Mouse (Mus musculus): ENCODE results near the gene Pnkd. TPM values are rescaled to one million over a fixed set of nuclear protein-coding genes. Genes with fewer than 3 reads are reported as not detected.

Gene Pnkd
- 100 to 1,000 TPM; 151 to 152 TPM for total RNA-seq (2021)

- peak; percentile 100 for DNase-seq (ENCODE audit: low spot score in 2 of 2)
- intact Hi-C loops (cut with DNase I) = loop anchor here (2.0 to 5.0 kb wide), 2 partner anchors 48 to 168 kb away; partner anchors contain the start of gene Arpc2
Observed at GRCm38 (mm10) chr1:74284543-74285160, at the start of gene Pnkd, which contains the start of gene Aamp. Pnkd (plus strand) TSS chr1:74284930. Aamp (minus strand) TSS chr1:74284738.

GRCm38 (mm10) chr1:74235938-74236589 lies 48.7 kb upstream of the Pnkd start, which contains the start of gene Arpc2:
Arpc2 (plus strand) TSS chr1:74236084.
- DNase-seq (ENCODE audit: low spot score in 2 of 2) = peak; percentile 96 to 97
- intact Hi-C loops (cut with DNase I) = loop anchor here (2.0 to 5.0 kb wide), 3 partner anchors 49 to 1364 kb away; partner anchors contain the start of genes Aamp, Ctdsp1, Igfbp5 and Pnkd

GRCm38 (mm10) chr1:74236590-74237317 lies 48.0 kb upstream of the Pnkd start:
- DNase-seq (ENCODE audit: low spot score in 2 of 2) = peak in 1 of 2 experiments; percentile 44

GRCm38 (mm10) chr1:74237671-74238070 lies 47.1 kb upstream of the Pnkd start:
- no peak for DNase-seq (ENCODE audit: low spot score in 2 of 2)
- intact Hi-C loops (cut with DNase I) = loop anchor here (2.0 to 5.0 kb wide), 4 partner anchors 31 to 1365 kb away; partner anchors contain the start of genes Aamp, Ctdsp1, Igfbp5 and Pnkd

More at GRCm38 (mm10) chr1:74236590-74237317, 48.0 kb upstream of the Pnkd start:
- intact Hi-C loops (cut with DNase I) = loop anchor here (2.0 to 5.0 kb wide), 3 partner anchors 48 to 1364 kb away; partner anchors contain the start of genes Aamp, Ctdsp1, Igfbp5 and Pnkd

GRCm38 (mm10) chr1:74238136-74238535 lies 46.6 kb upstream of the Pnkd start:
- intact Hi-C loops (cut with DNase I) = loop anchor here (2.0 to 5.0 kb wide), 3 partner anchors 31 to 1366 kb away; partner anchors contain the start of genes Ctdsp1 and Igfbp5
- DNase-seq (ENCODE audit: low spot score in 2 of 2) = no peak

- intact Hi-C loops (cut with DNase I) = loop anchor here (2.0 to 5.0 kb wide), 3 partner anchors 32 to 1367 kb away; partner anchors contain the start of genes Ctdsp1 and Igfbp5
Observed at GRCm38 (mm10) chr1:74239162-74239561, 45.6 kb upstream of the Pnkd start.

GRCm38 (mm10) chr1:74239618-74240017 lies 45.1 kb upstream of the Pnkd start:
- DNase-seq (ENCODE audit: low spot score in 2 of 2) = peak; percentile 41 to 79
- intact Hi-C loops (cut with DNase I) = loop anchor here (2.0 to 5.0 kb wide), 3 partner anchors 33 to 1367 kb away; partner anchors contain the start of genes Ctdsp1 and Igfbp5

More at GRCm38 (mm10) chr1:74239162-74239561, 45.6 kb upstream of the Pnkd start:
- DNase-seq (ENCODE audit: low spot score in 2 of 2) = no peak

- peak; percentile 77 to 97 for DNase-seq (ENCODE audit: low spot score in 2 of 2)
- intact Hi-C loops (cut with DNase I) = no loop called here
Observed at GRCm38 (mm10) chr1:74240311-74240710, 44.4 kb upstream of the Pnkd start.

- DNase-seq (ENCODE audit: low spot score in 2 of 2) = no peak
- intact Hi-C loops (cut with DNase I) = no loop called here
Observed at GRCm38 (mm10) chr1:74240832-74241231, 43.9 kb upstream of the Pnkd start.

GRCm38 (mm10) chr1:74245525-74245924 lies 39.2 kb upstream of the Pnkd start:
- intact Hi-C loops (cut with DNase I) = no loop called here
- no peak for DNase-seq (ENCODE audit: low spot score in 2 of 2)

- intact Hi-C loops (cut with DNase I) = no loop called here
Observed at GRCm38 (mm10) chr1:74248799-74249198, 35.9 kb upstream of the Pnkd start.

GRCm38 (mm10) chr1:74249331-74249980 lies 35.3 kb upstream of the Pnkd start:
- intact Hi-C loops (cut with DNase I) = no loop called here
- no peak for DNase-seq (ENCODE audit: low spot score in 2 of 2)

More at GRCm38 (mm10) chr1:74248799-74249198, 35.9 kb upstream of the Pnkd start:
- peak in 1 of 2 experiments; percentile 57 for DNase-seq (ENCODE audit: low spot score in 2 of 2)

GRCm38 (mm10) chr1:74250096-74250495 lies 34.6 kb upstream of the Pnkd start:
- intact Hi-C loops (cut with DNase I) = no loop called here
- DNase-seq (ENCODE audit: low spot score in 2 of 2) = no peak

GRCm38 (mm10) chr1:74255704-74256345 lies 28.9 kb upstream of the Pnkd start:
- intact Hi-C loops (cut with DNase I) = no loop called here
- DNase-seq (ENCODE audit: low spot score in 2 of 2) = no peak

GRCm38 (mm10) chr1:74256782-74257181 lies 27.9 kb upstream of the Pnkd start:
- intact Hi-C loops (cut with DNase I) = no loop called here
- no peak for DNase-seq (ENCODE audit: low spot score in 2 of 2)

GRCm38 (mm10) chr1:74262510-74262909 lies 22.2 kb upstream of the Pnkd start:
- intact Hi-C loops (cut with DNase I) = no loop called here
- no peak for DNase-seq (ENCODE audit: low spot score in 2 of 2)

GRCm38 (mm10) chr1:74268750-74269149 lies 16.0 kb upstream of the Pnkd start:
- DNase-seq (ENCODE audit: low spot score in 2 of 2) = no peak
- intact Hi-C loops (cut with DNase I) = no loop called here

- no peak for DNase-seq (ENCODE audit: low spot score in 2 of 2)
- intact Hi-C loops (cut with DNase I) = no loop called here
Observed at GRCm38 (mm10) chr1:74271659-74272058, 13.1 kb upstream of the Pnkd start.
